Mouse (Mus musculus): ENCODE results near the gene Tacc2. TPM values are rescaled to one million over a fixed set of nuclear protein-coding genes. Genes with fewer than 3 reads are reported as not detected.

Tacc2 gene
- polyA plus RNA-seq, 1 experiment: 43.4 TPM

DNA sequence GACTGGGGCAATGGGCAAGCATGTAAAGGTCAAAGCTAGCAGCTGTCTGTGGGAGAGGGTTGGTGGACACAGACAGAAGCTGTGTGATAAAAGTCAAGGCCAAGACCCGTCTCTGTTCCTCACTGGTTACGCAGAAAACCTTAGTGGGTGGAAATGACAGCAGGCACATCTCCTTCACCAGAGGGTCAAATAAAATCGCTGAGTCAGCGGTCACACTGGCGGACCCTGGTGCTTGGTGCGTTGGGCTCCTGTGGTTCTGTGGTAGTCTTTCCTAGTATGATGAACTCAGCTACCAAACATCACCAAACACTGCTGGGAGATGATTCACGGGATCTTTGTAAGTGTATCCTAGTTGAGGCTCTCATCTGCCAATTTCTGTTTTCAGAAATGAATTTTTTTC is 52.8 kb downstream of the Tacc2 start:
- TF ChIP-seq POLR2A (IDR thresholded peaks at IDR 0.05; ENCODE audit: low read depth, low read length) (no peak), CTCF (IDR thresholded peaks at IDR 0.05; ENCODE audit: borderline replicate concordance, insufficient read depth, low read length) (no peak)
- Histone ChIP-seq H3K4me3 (ENCODE audit: insufficient read depth, low read length) (no peak overlapping the region), H3K4me1 (ENCODE audit: control insufficient read depth, insufficient read depth, low read length) (peaks cover 7% of the 10 kb centered on the region), H3K27ac (ENCODE audit: insufficient read depth, low read length) (no peak overlapping the region)

DNA sequence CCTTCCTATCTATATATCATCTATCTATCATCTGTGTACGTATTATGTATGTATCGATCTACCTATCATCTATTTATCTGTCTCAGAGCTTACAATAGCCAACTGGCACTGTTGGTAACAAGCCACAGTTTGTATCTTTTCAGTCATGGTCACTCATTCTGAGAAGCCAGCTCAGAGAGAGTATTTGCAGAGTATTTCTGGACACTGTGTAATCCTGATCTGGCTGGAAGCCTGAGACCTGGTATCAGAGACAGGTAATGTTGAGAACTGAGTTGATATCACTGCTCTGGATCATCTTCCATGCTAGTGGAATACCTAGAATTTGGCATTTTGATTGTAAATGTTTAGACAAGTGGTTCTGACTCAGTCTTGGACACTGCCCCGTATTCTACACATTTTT is 53.7 kb downstream of the Tacc2 start:
- no peak overlapping the region for H3K27ac ChIP-seq (ENCODE audit: insufficient read depth, low read length)
- H3K4me3 ChIP-seq (ENCODE audit: insufficient read depth, low read length): no peak overlapping the region
- TF ChIP-seq POLR2A (IDR thresholded peaks at IDR 0.05; ENCODE audit: low read depth, low read length) (no peak), CTCF (IDR thresholded peaks at IDR 0.05; ENCODE audit: borderline replicate concordance, insufficient read depth, low read length) (no peak)

DNA sequence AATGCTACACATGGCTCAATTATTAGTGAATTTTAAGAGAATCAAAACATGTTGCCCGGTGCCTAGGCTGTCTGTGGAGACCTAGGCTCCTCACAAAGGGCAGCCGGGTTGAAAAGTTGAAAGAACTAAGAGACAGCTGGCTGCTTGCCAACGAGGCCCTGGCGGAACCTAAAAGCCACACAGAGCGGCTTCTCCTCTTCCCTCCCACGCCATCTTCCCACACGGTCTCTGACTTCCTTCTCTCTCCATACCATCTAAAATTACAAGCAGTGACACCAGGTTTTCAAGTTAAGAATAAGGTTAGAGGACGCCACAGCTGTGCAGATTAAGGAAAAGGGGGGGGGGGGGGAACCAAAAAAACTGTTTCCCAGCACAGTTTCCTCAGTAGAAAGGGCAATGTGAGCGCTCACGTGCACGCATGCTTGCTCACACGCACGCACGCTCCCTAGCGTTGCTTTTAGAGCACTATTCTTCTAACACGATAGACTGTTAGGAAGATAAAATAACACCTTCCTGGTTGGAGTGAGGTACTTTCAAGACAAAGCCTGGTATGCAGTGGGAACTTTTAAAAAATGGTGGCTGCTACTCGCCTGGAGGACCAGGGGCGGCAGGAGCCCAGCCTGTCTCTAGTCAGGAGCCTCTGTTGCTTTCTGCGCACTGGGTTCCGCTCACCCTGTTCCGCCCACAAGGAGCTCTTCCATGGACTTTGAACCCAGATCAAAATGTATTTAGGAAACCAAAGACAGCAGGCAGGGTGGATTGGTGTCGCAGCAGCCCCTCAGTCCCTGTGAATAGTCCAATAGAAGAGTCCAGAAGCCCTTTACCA is 54.5 kb downstream of the Tacc2 start:
- H3K4me3 ChIP-seq (ENCODE audit: insufficient read depth, low read length): no peak overlapping the region
- H3K27ac ChIP-seq (ENCODE audit: insufficient read depth, low read length): no peak overlapping the region
- peaks cover 7% of the 10 kb centered on the region for H3K4me1 ChIP-seq (ENCODE audit: control insufficient read depth, insufficient read depth, low read length)
- 0 out of 2 replicates have a peak, but pooled peaks have one; percentile 3 for TF ChIP-seq CTCF (IDR thresholded peaks at IDR 0.05; ENCODE audit: borderline replicate concordance, insufficient read depth, low read length)
- no peak for TF ChIP-seq POLR2A (IDR thresholded peaks at IDR 0.05; ENCODE audit: low read depth, low read length)

More for the DNA sequence above, 53.7 kb downstream of the Tacc2 start:
- peaks cover 7% of the 10 kb centered on the region for H3K4me1 ChIP-seq (ENCODE audit: control insufficient read depth, insufficient read depth, low read length)

DNA sequence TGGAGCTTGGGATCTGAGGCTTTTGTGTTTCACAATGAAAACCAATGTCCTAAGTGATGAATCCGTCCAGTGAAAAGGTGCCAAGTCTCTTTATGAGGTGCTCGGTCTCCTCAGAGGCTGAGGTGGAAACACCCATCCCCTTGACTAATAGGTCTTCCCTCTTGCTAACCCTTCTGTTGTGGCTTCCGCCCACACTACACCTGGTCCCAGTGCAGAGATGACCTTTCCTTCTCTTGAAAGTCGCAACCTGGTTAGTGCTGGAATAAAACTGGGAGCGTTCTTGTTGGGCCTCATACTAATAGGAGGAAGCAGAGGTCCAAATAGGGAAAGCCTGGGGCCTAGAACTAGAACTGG is 55.1 kb downstream of the Tacc2 start:
- Histone ChIP-seq H3K4me1 (ENCODE audit: control insufficient read depth, insufficient read depth, low read length) (peaks cover 9% of the 10 kb centered on the region), H3K27ac (ENCODE audit: insufficient read depth, low read length) (no peak overlapping the region), H3K4me3 (ENCODE audit: insufficient read depth, low read length) (no peak overlapping the region)
- TF ChIP-seq POLR2A (IDR thresholded peaks at IDR 0.05; ENCODE audit: low read depth, low read length): no peak
- TF ChIP-seq CTCF (IDR thresholded peaks at IDR 0.05; ENCODE audit: borderline replicate concordance, insufficient read depth, low read length): no peak

DNA sequence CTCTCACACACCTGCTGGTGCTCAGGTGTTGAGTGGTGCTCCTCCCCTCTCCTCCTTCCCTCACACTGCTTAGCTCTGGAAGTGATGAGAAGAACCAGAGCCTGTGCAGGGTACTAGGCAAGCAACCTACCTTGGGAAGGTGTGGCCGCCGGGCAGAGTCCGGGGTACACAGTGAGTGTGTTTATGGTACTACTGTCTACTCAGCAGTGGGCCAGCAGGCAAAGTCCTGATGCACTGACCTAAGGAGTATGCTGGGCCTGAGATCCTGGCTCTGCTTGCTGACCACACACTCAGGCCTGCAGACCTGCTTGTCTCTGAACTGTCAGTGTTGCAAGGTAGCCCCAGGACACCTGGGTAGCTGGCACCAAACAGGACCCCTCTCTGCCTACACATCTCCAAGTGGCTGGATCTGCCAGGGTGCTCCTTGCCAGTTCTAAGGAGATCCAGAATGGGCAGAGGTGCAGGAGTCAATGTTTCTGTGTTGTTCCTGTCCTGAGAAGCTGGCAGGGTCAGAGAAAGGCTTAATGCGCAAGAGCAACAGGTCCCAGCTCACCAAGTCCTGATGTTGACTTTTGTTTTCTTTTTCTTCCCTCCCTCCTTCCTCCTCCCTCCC is 57.1 kb downstream of the Tacc2 start:
- no peak overlapping the region for H3K4me3 ChIP-seq (ENCODE audit: insufficient read depth, low read length)
- H3K4me1 ChIP-seq (ENCODE audit: control insufficient read depth, insufficient read depth, low read length): peaks cover 2% of the 10 kb centered on the region
- TF ChIP-seq CTCF (IDR thresholded peaks at IDR 0.05; ENCODE audit: borderline replicate concordance, insufficient read depth, low read length): no peak
- no peak for TF ChIP-seq POLR2A (IDR thresholded peaks at IDR 0.05; ENCODE audit: low read depth, low read length)
- no peak overlapping the region for H3K27ac ChIP-seq (ENCODE audit: insufficient read depth, low read length)

DNA sequence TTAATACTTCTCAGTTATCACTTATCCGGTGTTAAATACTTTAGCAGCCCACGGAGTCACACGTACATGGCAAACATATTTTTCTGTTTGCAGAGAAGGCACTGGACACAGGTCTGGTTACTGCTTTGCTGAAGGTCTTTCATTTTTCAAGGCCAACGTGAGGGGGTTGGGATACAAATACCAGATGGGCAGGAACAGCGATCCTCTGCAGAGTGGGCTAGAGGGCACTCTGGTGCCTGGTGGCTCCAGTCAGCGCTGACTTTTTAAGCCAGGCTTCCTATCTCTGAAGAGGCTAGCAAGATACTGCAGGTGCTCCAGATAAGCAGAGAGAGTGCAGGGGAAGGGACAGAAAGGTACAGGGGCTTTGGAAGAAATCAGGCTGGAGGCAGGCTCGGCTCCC is 58.0 kb downstream of the Tacc2 start:
- Histone ChIP-seq H3K27ac (ENCODE audit: insufficient read depth, low read length) (no peak overlapping the region), H3K4me1 (ENCODE audit: control insufficient read depth, insufficient read depth, low read length) (peaks cover 2% of the 10 kb centered on the region; the same call in 1 of the 2 replicates), H3K4me3 (ENCODE audit: insufficient read depth, low read length) (no peak overlapping the region)
- TF ChIP-seq POLR2A (IDR thresholded peaks at IDR 0.05; ENCODE audit: low read depth, low read length): no peak

DNA sequence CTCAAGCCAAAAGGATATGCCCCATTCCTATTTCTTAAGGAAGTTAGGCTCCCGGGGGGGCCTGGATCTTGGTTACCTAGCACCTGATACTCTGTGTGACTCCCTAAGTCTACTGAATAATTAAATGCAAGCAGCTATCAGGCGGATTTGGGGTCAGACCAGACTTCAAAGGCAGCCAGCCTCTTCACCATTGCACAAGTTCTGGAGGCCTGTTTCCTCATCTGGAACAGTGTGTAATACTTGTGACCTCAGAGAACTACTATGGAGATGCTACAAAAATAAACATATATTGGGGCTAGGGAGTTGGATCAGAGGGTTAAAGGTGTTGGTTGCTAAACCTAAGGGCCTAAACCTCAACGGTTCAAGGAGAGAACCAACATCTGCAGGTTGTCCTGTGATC is 59.0 kb downstream of the Tacc2 start:
- TF ChIP-seq POLR2A (IDR thresholded peaks at IDR 0.05; ENCODE audit: low read depth, low read length) (no peak), CTCF (IDR thresholded peaks at IDR 0.05; ENCODE audit: borderline replicate concordance, insufficient read depth, low read length) (no peak)
- Histone ChIP-seq H3K4me1 (ENCODE audit: control insufficient read depth, insufficient read depth, low read length) (peaks cover 6% of the 10 kb centered on the region; the same call in 1 of the 2 replicates), H3K27ac (ENCODE audit: insufficient read depth, low read length) (no peak overlapping the region), H3K4me3 (ENCODE audit: insufficient read depth, low read length) (no peak overlapping the region)

DNA sequence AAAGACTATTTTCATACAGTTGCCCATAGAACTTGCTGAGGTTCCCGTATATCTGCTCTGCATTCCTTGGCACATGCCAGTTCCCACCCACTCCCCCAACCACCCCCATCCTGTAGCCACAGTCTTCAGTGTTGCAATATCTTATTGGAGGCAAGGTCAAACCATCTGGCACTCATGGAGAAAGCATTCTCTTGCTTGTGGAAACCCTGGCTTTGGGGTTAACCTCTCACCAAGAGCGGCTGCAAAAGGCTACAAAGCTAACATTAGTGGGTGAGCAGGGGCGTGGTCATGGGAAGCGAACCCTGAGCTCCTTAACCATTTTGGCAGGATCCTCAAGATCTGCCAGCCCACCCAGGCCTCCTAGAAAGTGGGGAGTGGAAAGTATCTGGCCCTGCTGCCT is 59.7 kb downstream of the Tacc2 start:
- Histone ChIP-seq H3K4me1 (ENCODE audit: control insufficient read depth, insufficient read depth, low read length) (peaks cover 12% of the 10 kb centered on the region; the same call in 1 of the 2 replicates), H3K4me3 (ENCODE audit: insufficient read depth, low read length) (no peak overlapping the region), H3K27ac (ENCODE audit: insufficient read depth, low read length) (no peak overlapping the region; the same call in 1 of the 2 replicates)
- TF ChIP-seq CTCF (IDR thresholded peaks at IDR 0.05; ENCODE audit: borderline replicate concordance, insufficient read depth, low read length) (no peak), POLR2A (IDR thresholded peaks at IDR 0.05; ENCODE audit: low read depth, low read length) (no peak)

DNA sequence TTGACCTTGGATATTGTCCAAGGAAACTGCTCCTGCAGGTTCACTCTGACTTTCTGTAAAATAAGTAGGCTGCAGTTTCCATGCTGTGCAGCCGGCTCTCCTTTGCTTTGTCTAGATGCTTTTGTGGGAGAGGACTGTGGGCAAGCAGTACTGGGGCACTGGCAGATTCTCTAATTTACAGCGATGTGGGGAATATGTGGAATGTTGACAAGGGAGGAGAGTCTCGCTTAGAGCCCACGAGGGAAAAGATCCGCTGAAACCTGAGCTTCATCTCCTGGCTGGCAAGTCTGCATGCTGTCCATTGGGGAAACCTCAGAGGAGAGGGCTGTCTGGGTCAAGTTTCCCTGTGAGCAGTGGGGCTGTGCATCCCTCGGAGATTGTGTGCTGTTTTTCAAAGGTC is 60.6 kb downstream of the Tacc2 start:
- TF ChIP-seq POLR2A (IDR thresholded peaks at IDR 0.05; ENCODE audit: low read depth, low read length) (no peak), CTCF (IDR thresholded peaks at IDR 0.05; ENCODE audit: borderline replicate concordance, insufficient read depth, low read length) (no peak)

GRCm38 (mm10) chr7:130640681-130641080 is 63.4 kb downstream of the Tacc2 start:
- H3K27ac ChIP-seq (ENCODE audit: insufficient read depth, low read length): peak overlapping the region; percentile 44
- TF ChIP-seq POLR2A (IDR thresholded peaks at IDR 0.05; ENCODE audit: low read depth, low read length) (no peak), CTCF (IDR thresholded peaks at IDR 0.05; ENCODE audit: borderline replicate concordance, insufficient read depth, low read length) (no peak)

More for the DNA sequence above, 60.6 kb downstream of the Tacc2 start:
- H3K4me3 ChIP-seq (ENCODE audit: insufficient read depth, low read length): no peak overlapping the region
- no peak overlapping the region for H3K27ac ChIP-seq (ENCODE audit: insufficient read depth, low read length)
- H3K4me1 ChIP-seq (ENCODE audit: control insufficient read depth, insufficient read depth, low read length): peaks cover 13% of the 10 kb centered on the region; the same call in 1 of the 2 replicates

More at GRCm38 (mm10) chr7:130640681-130641080, 63.4 kb downstream of the Tacc2 start:
- H3K4me1 ChIP-seq (ENCODE audit: control insufficient read depth, insufficient read depth, low read length): peaks cover 13% of the 10 kb centered on the region; the same call in 1 of the 2 replicates
- H3K4me3 ChIP-seq (ENCODE audit: insufficient read depth, low read length): no peak overlapping the region

All from embryonic fibroblast, embryonic 13.5 days (primary cell).